Mouse (Mus musculus): ENCODE data around the gene Fbxo3.
"Not testable (repeated sequence)": the region's sequence is repeated elsewhere in the genome, so short reads cannot be mapped to it uniquely, and the experiment has no call there.

Fbxo3 gene

GRCm38 (mm10) chr2:104027458-104028138, at the start of gene Fbxo3:
Gene Fbxo3, plus strand, starts transcription at chr2:104027721.
- DNase-seq (ENCODE audit: extremely low spot score, low read depth, low spot score) = no peak

- no peak for DNase-seq (ENCODE audit: extremely low spot score, low read depth, low spot score)
These were observed 45.3 kb upstream of the Fbxo3 start for GRCm38 (mm10) chr2:103982250-103982649.

GRCm38 (mm10) chr2:103983146-103983545, 44.4 kb upstream of the Fbxo3 start:
- no peak for DNase-seq (ENCODE audit: extremely low spot score, low read depth, low spot score)

GRCm38 (mm10) chr2:103987595-103987994, 39.9 kb upstream of the Fbxo3 start:
- DNase-seq (ENCODE audit: extremely low spot score, low read depth, low spot score) = not testable (repeated sequence)

- DNase-seq (ENCODE audit: extremely low spot score, low read depth, low spot score) = no peak
These were observed 37.8 kb upstream of the Fbxo3 start for GRCm38 (mm10) chr2:103989724-103990123.

GRCm38 (mm10) chr2:103991303-103991702, 36.2 kb upstream of the Fbxo3 start:
- DNase-seq (ENCODE audit: extremely low spot score, low read depth, low spot score) = no peak

GRCm38 (mm10) chr2:103992162-103992561, 35.4 kb upstream of the Fbxo3 start:
- DNase-seq (ENCODE audit: extremely low spot score, low read depth, low spot score) = no peak

GRCm38 (mm10) chr2:103992618-103993332, 34.7 kb upstream of the Fbxo3 start:
- DNase-seq (ENCODE audit: extremely low spot score, low read depth, low spot score) = no peak

- DNase-seq (ENCODE audit: extremely low spot score, low read depth, low spot score) = no peak
These were observed 26.4 kb upstream of the Fbxo3 start for GRCm38 (mm10) chr2:104001076-104001475.

- DNase-seq (ENCODE audit: extremely low spot score, low read depth, low spot score) = no peak
These were observed 25.7 kb upstream of the Fbxo3 start for GRCm38 (mm10) chr2:104001861-104002260.

- DNase-seq (ENCODE audit: extremely low spot score, low read depth, low spot score) = no peak
These were observed 24.7 kb upstream of the Fbxo3 start for GRCm38 (mm10) chr2:104002711-104003413.

- DNase-seq (ENCODE audit: extremely low spot score, low read depth, low spot score) = no peak
These were observed 19.6 kb upstream of the Fbxo3 start for GRCm38 (mm10) chr2:104007793-104008519.

GRCm38 (mm10) chr2:104008853-104009252, 18.7 kb upstream of the Fbxo3 start:
- not testable (repeated sequence) for DNase-seq (ENCODE audit: extremely low spot score, low read depth, low spot score)

GRCm38 (mm10) chr2:104023096-104023495, 4.4 kb upstream of the Fbxo3 start:
- DNase-seq (ENCODE audit: extremely low spot score, low read depth, low spot score) = no peak

GRCm38 (mm10) chr2:104024656-104025055, 2.9 kb upstream of the Fbxo3 start:
- DNase-seq (ENCODE audit: extremely low spot score, low read depth, low spot score) = no peak

GRCm38 (mm10) chr2:104028139-104028723, 710 bp downstream of the Fbxo3 start, which contains the start of gene 4931422A03Rik:
Gene 4931422A03Rik, minus strand, starts transcription at chr2:104028361.
- no peak for DNase-seq (ENCODE audit: extremely low spot score, low read depth, low spot score)

GRCm38 (mm10) chr2:104029074-104029473, 1.6 kb downstream of the Fbxo3 start:
- DNase-seq (ENCODE audit: extremely low spot score, low read depth, low spot score) = no peak

GRCm38 (mm10) chr2:104030381-104030780, 2.9 kb downstream of the Fbxo3 start:
- DNase-seq (ENCODE audit: extremely low spot score, low read depth, low spot score) = no peak

- no peak for DNase-seq (ENCODE audit: extremely low spot score, low read depth, low spot score)
These were observed 4.5 kb downstream of the Fbxo3 start for GRCm38 (mm10) chr2:104032056-104032455.

- DNase-seq (ENCODE audit: extremely low spot score, low read depth, low spot score) = no peak
These were observed 7.4 kb downstream of the Fbxo3 start for GRCm38 (mm10) chr2:104034832-104035472.

All from hindlimb bud, embryonic 11.5 days (tissue).